Mouse (Mus musculus): ENCODE measurements around the gene Adat1.

DNA sequence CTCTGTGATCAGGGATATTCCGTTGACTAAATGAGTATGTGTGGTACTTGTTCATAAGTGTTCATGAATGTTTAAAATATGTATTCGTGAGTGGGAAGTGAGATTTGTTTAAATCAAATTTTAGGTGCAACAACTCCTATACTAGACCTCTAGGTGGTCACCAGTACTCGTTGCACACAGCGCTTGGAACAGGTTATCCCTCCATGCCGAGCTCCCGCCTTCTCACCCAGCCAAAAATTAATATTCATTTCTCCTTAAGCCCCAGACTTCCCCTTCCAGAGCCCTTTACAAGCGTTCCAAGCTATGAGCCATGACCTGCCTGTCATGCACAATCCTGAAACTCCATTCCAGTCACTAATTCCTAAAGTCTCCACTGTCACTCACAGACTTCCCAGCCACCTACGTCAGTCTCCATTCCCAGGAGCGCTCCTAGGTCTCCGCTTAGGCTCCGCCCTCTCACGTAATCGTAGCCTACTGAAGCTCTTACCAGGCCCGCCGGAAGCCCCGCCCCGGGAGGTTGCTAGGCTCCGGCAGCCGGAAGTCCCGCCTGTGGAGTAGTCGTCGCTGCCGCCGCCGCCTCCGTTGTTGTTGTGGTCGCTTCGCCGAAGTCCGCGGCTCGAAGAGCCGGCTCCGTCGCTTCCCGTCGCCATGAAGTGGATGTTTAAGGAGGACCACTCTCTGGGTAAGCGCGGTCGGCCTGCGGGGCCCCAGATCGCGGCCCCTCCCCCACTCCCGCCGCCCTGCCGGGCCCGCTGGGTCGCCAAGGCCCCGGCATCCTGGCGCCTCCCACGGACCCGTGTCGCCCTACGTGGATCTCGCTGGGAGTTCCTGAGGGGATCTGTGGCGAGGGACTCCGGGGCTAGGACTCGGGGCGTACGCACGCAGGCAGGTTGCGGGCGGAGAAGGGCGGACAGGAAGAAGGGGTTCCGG, 51.7 kb downstream of the Adat1 start, which contains the start of gene Gabarapl2:
- TF ChIP-seq POLR2A (IDR thresholded peaks at IDR 0.05; ENCODE audit: borderline replicate concordance, low read depth, low read length) (no peak), CTCF (IDR thresholded peaks at IDR 0.05; ENCODE audit: low read depth, low read length) (no peak)

Measured in bone marrow macrophage, adult 2 months (primary cell).